Mouse (Mus musculus) fibroblast of lung, adult 2 months (primary cell): ENCODE measurements around the gene Hspa1a.
"Not testable (repeated sequence)": the region's sequence is repeated elsewhere in the genome, so short reads cannot be mapped to it uniquely, and the experiment has no call there.

ENCODE experiments used
- DNase-seq: peaks from one replicate; pipeline ENCODE4 v3.0.0-alpha.2; 2011; ENCODE audit warnings: low read depth

Gene Hspa1a

GRCm38 (mm10) chr17:35000717-35001451 is 28.9 kb upstream of the Hspa1a start, which contains the start of gene Vars:
TSS of gene Vars (plus strand) at chr17:35000987.
- DNase-seq: peak; percentile 45

- not testable (repeated sequence) for DNase-seq
Measured at GRCm38 (mm10) chr17:34999871-35000716, 28.1 kb upstream of the Hspa1a start.

- no peak for DNase-seq
Measured at GRCm38 (mm10) chr17:34998526-34999430, 26.8 kb upstream of the Hspa1a start.

GRCm38 (mm10) chr17:34997142-34997483 is 25.2 kb upstream of the Hspa1a start:
- DNase-seq: no peak

GRCm38 (mm10) chr17:34996411-34997141 is 24.6 kb upstream of the Hspa1a start:
- no peak for DNase-seq

GRCm38 (mm10) chr17:34995927-34996326 is 24.0 kb upstream of the Hspa1a start:
- DNase-seq: not testable (repeated sequence)

GRCm38 (mm10) chr17:34995192-34995591 is 23.2 kb upstream of the Hspa1a start:
- DNase-seq: not testable (repeated sequence)

GRCm38 (mm10) chr17:34994751-34995150 is 22.8 kb upstream of the Hspa1a start:
- no peak for DNase-seq

GRCm38 (mm10) chr17:34984218-34984617 is 12.3 kb upstream of the Hspa1a start:
- no peak for DNase-seq

GRCm38 (mm10) chr17:34982328-34982727 is 10.4 kb upstream of the Hspa1a start:
- no peak for DNase-seq

GRCm38 (mm10) chr17:34981690-34982180 is 9.8 kb upstream of the Hspa1a start, which contains the start of gene Lsm2:
TSS of gene Lsm2 (plus strand) at chr17:34981862.
- peak; percentile 79 for DNase-seq

- no peak for DNase-seq
Measured at GRCm38 (mm10) chr17:34980655-34981054, 8.7 kb upstream of the Hspa1a start.

GRCm38 (mm10) chr17:34979631-34980030 is 7.7 kb upstream of the Hspa1a start:
- no peak for DNase-seq

- no peak for DNase-seq
Measured at GRCm38 (mm10) chr17:34978239-34978638, 6.3 kb upstream of the Hspa1a start.

GRCm38 (mm10) chr17:34977000-34977399 is 5.0 kb upstream of the Hspa1a start:
- DNase-seq: no peak

GRCm38 (mm10) chr17:34975581-34976492 is 3.9 kb upstream of the Hspa1a start:
- no peak for DNase-seq

GRCm38 (mm10) chr17:34971694-34972068 is 275 bp downstream of the Hspa1a start:
- DNase-seq: not testable (repeated sequence)

- DNase-seq: not testable (repeated sequence)
Measured at GRCm38 (mm10) chr17:34970850-34971249, 1.1 kb downstream of the Hspa1a start.

GRCm38 (mm10) chr17:34969822-34970221 is 2.1 kb downstream of the Hspa1a start, which contains the start of gene Gm20481:
TSS of gene Gm20481 (plus strand) at chr17:34969912.
- not testable (repeated sequence) for DNase-seq

- DNase-seq: no peak
Measured at GRCm38 (mm10) chr17:34965627-34966026, 6.3 kb downstream of the Hspa1a start.
